Mouse (Mus musculus) heart, adult 2 months (tissue): ENCODE measurements around the gene Snx1.

Experiments used
- CTCF ChIP-seq: fragments of 200-600 bp; IDR thresholded peaks from 2 replicates; pipeline ENCODE4 v1.8.1; 2022; ENCODE audit warnings: antibody characterized with exemption, mild to moderate bottlenecking, moderate library complexity
- EP300 ChIP-seq: fragments of 200-500 bp; IDR thresholded peaks from 2 replicates; pipeline ENCODE4 v1.6.1; 2011; ENCODE audit warnings: low read depth, low read length, control low read depth; ENCODE audit not compliant: insufficient read depth
- POLR2A ChIP-seq: fragments of 200-500 bp; IDR thresholded peaks from 2 replicates; pipeline ENCODE4 v1.6.1; 2011; ENCODE audit warnings: mild to moderate bottlenecking, low read depth, low read length, control low read depth; ENCODE audit not compliant: insufficient read depth

DNA sequence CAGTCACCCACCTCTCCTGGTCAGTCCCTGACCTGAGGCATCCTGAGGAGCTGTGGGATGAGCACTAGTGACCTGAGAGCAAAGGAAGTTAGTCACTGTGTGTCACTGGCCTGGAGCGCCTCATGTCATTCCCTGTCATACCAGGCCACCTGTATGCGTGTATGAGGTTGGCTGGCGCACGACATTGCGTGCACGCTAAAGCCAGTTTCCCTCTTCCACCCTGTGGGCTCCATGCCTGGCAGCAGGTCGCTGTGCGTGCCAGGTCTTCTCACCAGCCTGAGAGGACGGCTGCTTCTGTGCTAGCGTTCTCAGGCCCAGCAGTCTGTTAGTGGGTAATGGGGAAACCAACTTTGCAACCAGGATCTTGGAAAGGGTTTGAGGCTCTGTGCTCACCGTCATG is 62.1 kb downstream of the Snx1 start:
- TF ChIP-seq POLR2A (no peak), CTCF (no peak), EP300 (no peak)
